ENCODE assay signal across 22 mouse cellular contexts in genomic region chr2:105072496-105072895, GRCm38 (mm10). TPM values are rescaled to one million over a fixed set of nuclear protein-coding genes. Genes with fewer than 3 reads are reported as not detected.
DNase-seq lines count a peak whose midpoint lies in the region; ATAC-seq and TF ChIP-seq lines count a peak whose summit lies in the region.
"Had no signal": no experiment of that assay in that cellular context is flagged by ENCODE, and none has a peak within 500 bp of the region (broad histone marks: within the 10 kb centered on the region; RNA-seq: fewer than 3 reads in every experiment).

No protein-coding gene starts in this region.

- no peak for TF ChIP-seq POLR2A in heart, adult 2 months (IDR thresholded peaks at IDR 0.05; ENCODE audit: insufficient read depth, low read depth, low read length)
- TF ChIP-seq POLR2A in ES-Bruce4 (IDR thresholded peaks at IDR 0.05; ENCODE audit: insufficient read depth, low read length), result no peak

- intact Hi-C loops in heart, adult 2 months (cut with DNase I), result loop anchor here (5.0 kb wide), 2 partner anchors 115 to 160 kb away; no protein-coding TSS in a partner anchor

- no peaks in the 10 kb centered on the region for H3K27me3 ChIP-seq in heart, adult 2 months (ENCODE audit: control insufficient read depth, insufficient read depth, low read length)
- H3K27me3 ChIP-seq in liver, embryonic 14.5 days (ENCODE audit: control insufficient read depth, insufficient read depth, low read length), result no peaks in the 10 kb centered on the region
- no peaks in the 10 kb centered on the region for H3K27me3 ChIP-seq in liver, embryonic 12.5 days (replicated peaks)
- no peaks in the 10 kb centered on the region for H3K27me3 ChIP-seq in ES-Bruce4 (ENCODE audit: control insufficient read depth, insufficient read depth, low read length, poor library complexity, severe bottlenecking)
- H3K27me3 ChIP-seq in embryonic facial prominence, embryonic 10.5 days (replicated peaks; ENCODE audit: low read depth, poor library complexity, severe bottlenecking), result no peaks in the 10 kb centered on the region
- H3K27me3 ChIP-seq: embryonic facial prominence, embryonic 15.5 days; liver, embryonic 13.5 days had no signal

- WGBS in heart, adult 2 months, result 62% methylated on average over 4 of the region's 4 CpGs
- 49% methylated on average over 4 of the region's 4 CpGs for WGBS in liver, embryonic 14.5 days (ENCODE audit: insufficient replicate concordance)
- WGBS in liver, embryonic 12.5 days (ENCODE audit: insufficient replicate concordance), result 51% methylated on average over 4 of the region's 4 CpGs
- 68% methylated on average over 4 of the region's 4 CpGs for WGBS in embryonic facial prominence, embryonic 10.5 days

- no peaks in the 10 kb centered on the region for H3K79me2 ChIP-seq in heart, adult 2 months (replicated peaks; ENCODE audit: control insufficient read depth, insufficient read depth, low read length)

- H3K4me3 ChIP-seq in heart, adult 2 months, result no peak overlapping the region
- H3K4me3 ChIP-seq in liver, embryonic 14.5 days (ENCODE audit: insufficient read depth in 1 of 2, low read depth in 2 of 2, low read length in 2 of 2), result no peak overlapping the region
- no peak overlapping the region for H3K4me3 ChIP-seq in liver, embryonic 12.5 days
- H3K4me3 ChIP-seq in ES-Bruce4 (ENCODE audit: low read depth, low read length), result no peak overlapping the region
- no peak overlapping the region for H3K4me3 ChIP-seq in embryonic facial prominence, embryonic 10.5 days
- H3K4me3 ChIP-seq: embryonic facial prominence, embryonic 15.5 days; liver, embryonic 13.5 days had no signal

- DNase-seq in heart, adult 2 months, result no peak
- no peak for DNase-seq in heart, adult 8-10 months (ENCODE audit: low spot score)
- no peak for DNase-seq in liver, embryonic 14.5 days (ENCODE audit: low read depth in 3 of 3, low spot score in 3 of 3)
- no peak for DNase-seq in embryonic facial prominence, embryonic 10.5 days (ENCODE audit: low spot score)
- DNase-seq: cerebellum, postnatal 25 days; kidney, postnatal 14 days; liver, embryonic 13.5 days; lung, postnatal 4 days had no signal

- no peaks in the 10 kb centered on the region for H3K36me3 ChIP-seq in heart, adult 2 months (ENCODE audit: control insufficient read depth, insufficient read depth, low read length)
- H3K36me3 ChIP-seq in liver, embryonic 14.5 days (replicated peaks; ENCODE audit: control insufficient read depth, insufficient read depth, low read depth), result no peaks in the 10 kb centered on the region
- no peaks in the 10 kb centered on the region for H3K36me3 ChIP-seq in liver, embryonic 12.5 days
- no peaks in the 10 kb centered on the region for H3K36me3 ChIP-seq in ES-Bruce4 (ENCODE audit: control insufficient read depth, insufficient read depth, low read length, poor library complexity, severe bottlenecking)
- H3K36me3 ChIP-seq in embryonic facial prominence, embryonic 10.5 days (replicated peaks), result no peaks in the 10 kb centered on the region
- H3K36me3 ChIP-seq: embryonic facial prominence, embryonic 15.5 days; liver, embryonic 13.5 days had no signal

- H3K4me2 ChIP-seq in liver, embryonic 14.5 days (ENCODE audit: low read depth), result no peak overlapping the region
- no peak overlapping the region for H3K4me2 ChIP-seq in liver, embryonic 12.5 days
- H3K4me2 ChIP-seq: embryonic facial prominence, embryonic 15.5 days; hindbrain, embryonic 14.5 days; liver, embryonic 13.5 days had no signal

- ATAC-seq in liver, embryonic 14.5 days (ENCODE audit: insufficient read depth), result no peak
- no peak for ATAC-seq in liver, embryonic 12.5 days
- ATAC-seq in common myeloid progenitor, adult 5-6 weeks (replicated peaks; ENCODE audit: low read depth, poor library complexity, severe bottlenecking), result peak; percentile 50; the same call in 1 of the 2 replicates
- ATAC-seq: midbrain, embryonic 16.5 days had no signal

- H3K9ac ChIP-seq in heart, adult 2 months (ENCODE audit: low read depth, low read length), result no peak overlapping the region
- H3K9ac ChIP-seq in liver, embryonic 14.5 days (replicated peaks), result no peak overlapping the region
- no peak overlapping the region for H3K9ac ChIP-seq in liver, embryonic 12.5 days
- no peak overlapping the region for H3K9ac ChIP-seq in ES-Bruce4 (ENCODE audit: low read depth, poor library complexity, severe bottlenecking)
- H3K9ac ChIP-seq: embryonic facial prominence, embryonic 15.5 days; hindbrain, embryonic 14.5 days; liver, embryonic 13.5 days had no signal

- TF ChIP-seq EP300 in heart, adult 2 months (IDR thresholded peaks at IDR 0.05; ENCODE audit: insufficient read depth, low read depth, low read length), result no peak
- no peak for TF ChIP-seq EP300 in liver, embryonic 14.5 days (IDR thresholded peaks at IDR 0.05; ENCODE audit: low read depth)
- no peak for TF ChIP-seq EP300 in ES-Bruce4 (IDR thresholded peaks at IDR 0.05; ENCODE audit: insufficient read depth, low read depth, low read length)

- H3K9me3 ChIP-seq in liver, embryonic 14.5 days (ENCODE audit: control insufficient read depth, low read length), result no peaks in the 10 kb centered on the region
- no peaks in the 10 kb centered on the region for H3K9me3 ChIP-seq in liver, embryonic 12.5 days (replicated peaks)
- H3K9me3 ChIP-seq in ES-Bruce4 (replicated peaks; ENCODE audit: control insufficient read depth, insufficient read depth, low read length, poor library complexity, severe bottlenecking), result no peaks in the 10 kb centered on the region
- H3K9me3 ChIP-seq in embryonic facial prominence, embryonic 10.5 days, result no peaks in the 10 kb centered on the region
- H3K9me3 ChIP-seq: embryonic facial prominence, embryonic 15.5 days; liver, embryonic 13.5 days had no signal

- H3K4me1 ChIP-seq in heart, adult 2 months (ENCODE audit: control insufficient read depth, insufficient read depth, low read length), result no peaks in the 10 kb centered on the region
- H3K4me1 ChIP-seq in liver, embryonic 14.5 days (replicated peaks; ENCODE audit: control insufficient read depth in 2 of 2, insufficient read depth in 2 of 2, low read length in 1 of 2), result no peaks in the 10 kb centered on the region
- no peaks in the 10 kb centered on the region for H3K4me1 ChIP-seq in liver, embryonic 12.5 days
- H3K4me1 ChIP-seq in ES-Bruce4 (ENCODE audit: control insufficient read depth, insufficient read depth, low read length), result no peaks in the 10 kb centered on the region
- no peaks in the 10 kb centered on the region for H3K4me1 ChIP-seq in embryonic facial prominence, embryonic 10.5 days
- H3K4me1 ChIP-seq: embryonic facial prominence, embryonic 15.5 days; liver, embryonic 13.5 days had no signal

- peak; percentile 60 for TF ChIP-seq CTCF in heart, adult 2 months (IDR thresholded peaks at IDR 0.05)
- peak; percentile 25; the same call in 1 of the 2 replicates for TF ChIP-seq CTCF in liver, embryonic 14.5 days (IDR thresholded peaks at IDR 0.05; ENCODE audit: low read depth)
- TF ChIP-seq CTCF in ES-Bruce4 (IDR thresholded peaks at IDR 0.05; ENCODE audit: low read depth, low read length), result peak; percentile 32

- H3K27ac ChIP-seq in heart, adult 2 months, result no peak overlapping the region
- no peak overlapping the region for H3K27ac ChIP-seq in liver, embryonic 14.5 days
- H3K27ac ChIP-seq in liver, embryonic 12.5 days, result no peak overlapping the region
- no peak overlapping the region for H3K27ac ChIP-seq in ES-Bruce4 (ENCODE audit: insufficient read depth, low read length)
- no peak overlapping the region for H3K27ac ChIP-seq in embryonic facial prominence, embryonic 10.5 days (replicated peaks)
- H3K27ac ChIP-seq: embryonic facial prominence, embryonic 15.5 days; hindbrain, embryonic 14.5 days; liver, embryonic 13.5 days had no signal

RNA-seq across cellular contexts. Expression of gene Gm11060, which starts 19.3 kb away (rescaled TPM):
- total RNA-seq in heart, adult 2 months (2021), result not detected
- not detected in 2 replicates for polyA plus RNA-seq in heart, adult 2 months (2012; rRNA removed)
- not detected for total RNA-seq in heart, adult 8-10 months (2022)
- polyA plus RNA-seq in liver, embryonic 14.5 days (2012; rRNA removed), result not detected in 2 replicates
- not detected in 2 replicates for polyA plus RNA-seq in liver, embryonic 14.5 days (2014; fragmentation: Nextera tagmentation; extraction: Ambion mirVana)
- polyA plus RNA-seq in liver, embryonic 12.5 days (2016; fragmentation: Nextera tagmentation; extraction: Ambion mirVana), result not detected in 2 replicates
- not detected in 2 replicates for polyA plus RNA-seq in ES-Bruce4 (2011; ENCODE audit: insufficient read depth, insufficient read length, low read depth, missing spikeins)
- total RNA-seq in common myeloid progenitor, adult 5-6 weeks (2017), result not detected in 2 replicates
- polyA plus RNA-seq in embryonic facial prominence, embryonic 10.5 days (2016; fragmentation: Nextera tagmentation; extraction: Ambion mirVana), result not detected in 2 replicates
- total RNA-seq: adrenal gland, postnatal 4 days; heart, postnatal 10 days; layer of hippocampus, postnatal 25 days; left cerebral cortex, postnatal 36 days had no signal
- polyA plus RNA-seq: embryonic facial prominence, embryonic 15.5 days; forebrain, embryonic 11.5 days; gonadal fat pad, adult 2 months; hindbrain, embryonic 14.5 days; liver, embryonic 13.5 days; midbrain, embryonic 16.5 days; neural tube, embryonic 11.5 days; urinary bladder, adult 2 months had no signal

RNA-seq across cellular contexts. Expression of gene Wt1, which starts 53.8 kb away (rescaled TPM):
- total RNA-seq in heart, adult 2 months (2021), result 1 to 10 TPM; 4.2 to 5.7 TPM
- 6.5 and 7.6 TPM in 2 replicates for polyA plus RNA-seq in heart, adult 2 months (2012; rRNA removed)
- 1 to 10 TPM; 4.7 to 8.3 (median 5.3) TPM for total RNA-seq in heart, adult 8-10 months (2022)
- polyA plus RNA-seq in liver, embryonic 14.5 days (2012; rRNA removed), result 0.96 and 1.1 TPM in 2 replicates
- polyA plus RNA-seq in liver, embryonic 14.5 days (2014; fragmentation: Nextera tagmentation; extraction: Ambion mirVana), result 0.77 and 1.0 TPM in 2 replicates
- polyA plus RNA-seq in liver, embryonic 12.5 days (2016; fragmentation: Nextera tagmentation; extraction: Ambion mirVana), result 6.6 and 7.2 TPM in 2 replicates
- 4.1 and 4.6 TPM in 2 replicates for polyA plus RNA-seq in ES-Bruce4 (2011; ENCODE audit: insufficient read depth, insufficient read length, low read depth, missing spikeins)
- total RNA-seq in common myeloid progenitor, adult 5-6 weeks (2017), result not detected in 2 replicates
- polyA plus RNA-seq in embryonic facial prominence, embryonic 10.5 days (2016; fragmentation: Nextera tagmentation; extraction: Ambion mirVana), result 0.25 and 0.44 TPM in 2 replicates

RNA-seq across cellular contexts. Expression of gene Eif3m, which starts 55.6 kb away (rescaled TPM):
- total RNA-seq in heart, adult 2 months (2021), result 100 to 1,000 TPM; 114 to 136 TPM
- 35.2 and 72.1 TPM in 2 replicates for polyA plus RNA-seq in heart, adult 2 months (2012; rRNA removed)
- 100 to 1,000 TPM; 127 to 143 (median 138) TPM for total RNA-seq in heart, adult 8-10 months (2022)
- 44.1 and 80.8 TPM in 2 replicates for polyA plus RNA-seq in liver, embryonic 14.5 days (2012; rRNA removed)
- 177 and 189 TPM in 2 replicates for polyA plus RNA-seq in liver, embryonic 14.5 days (2014; fragmentation: Nextera tagmentation; extraction: Ambion mirVana)
- 228 and 250 TPM in 2 replicates for polyA plus RNA-seq in liver, embryonic 12.5 days (2016; fragmentation: Nextera tagmentation; extraction: Ambion mirVana)
- polyA plus RNA-seq in ES-Bruce4 (2011; ENCODE audit: insufficient read depth, insufficient read length, low read depth, missing spikeins), result 361 and 367 TPM in 2 replicates
- total RNA-seq in common myeloid progenitor, adult 5-6 weeks (2017), result 351 and 353 TPM in 2 replicates
- 310 and 325 TPM in 2 replicates for polyA plus RNA-seq in embryonic facial prominence, embryonic 10.5 days (2016; fragmentation: Nextera tagmentation; extraction: Ambion mirVana)
